Mouse (Mus musculus): ENCODE results near the gene Mrgprf.
A peak's percentile ranks its signal among the peaks of the same experiment; 100 is the strongest.

Gene Mrgprf

GRCm38 (mm10) chr7:145301341-145302005, 845 bp downstream of the Mrgprf start:
- DNase-seq = peak; percentile 36

GRCm38 (mm10) chr7:145302488-145303285, 2.1 kb downstream of the Mrgprf start:
- peak; percentile 83 for DNase-seq

- DNase-seq = no peak
Measured at GRCm38 (mm10) chr7:145304153-145304552, 3.5 kb downstream of the Mrgprf start.

GRCm38 (mm10) chr7:145307636-145308035, 7.0 kb downstream of the Mrgprf start:
- no peak for DNase-seq

- no peak for DNase-seq
Measured at GRCm38 (mm10) chr7:145308061-145308675, 7.5 kb downstream of the Mrgprf start.

- no peak for DNase-seq
Measured at GRCm38 (mm10) chr7:145308866-145309265, 8.2 kb downstream of the Mrgprf start.

GRCm38 (mm10) chr7:145309877-145310276, 9.2 kb downstream of the Mrgprf start:
- no peak for DNase-seq

GRCm38 (mm10) chr7:145310526-145310925, 9.9 kb downstream of the Mrgprf start:
- DNase-seq = no peak

- DNase-seq = no peak
Measured at GRCm38 (mm10) chr7:145312137-145312536, 11.5 kb downstream of the Mrgprf start.

- DNase-seq = no peak
Measured at GRCm38 (mm10) chr7:145314785-145315411, 14.3 kb downstream of the Mrgprf start, which contains the start of gene Mrgprd. Gene Mrgprd, plus strand, starts transcription at chr7:145314835.

- DNase-seq = no peak
Measured at GRCm38 (mm10) chr7:145317522-145317921, 16.9 kb downstream of the Mrgprf start.

- DNase-seq = no peak
Measured at GRCm38 (mm10) chr7:145319481-145319880, 18.9 kb downstream of the Mrgprf start.

GRCm38 (mm10) chr7:145323607-145324006, 23.0 kb downstream of the Mrgprf start:
- no peak for DNase-seq

- no peak for DNase-seq
Measured at GRCm38 (mm10) chr7:145325697-145326096, 25.1 kb downstream of the Mrgprf start.

- DNase-seq = no peak
Measured at GRCm38 (mm10) chr7:145329982-145330381, 29.4 kb downstream of the Mrgprf start.

- DNase-seq = no peak
Measured at GRCm38 (mm10) chr7:145330641-145331040, 30.0 kb downstream of the Mrgprf start.

GRCm38 (mm10) chr7:145332376-145333041, 31.9 kb downstream of the Mrgprf start:
- peak; percentile 69 for DNase-seq

- DNase-seq = no peak
Measured at GRCm38 (mm10) chr7:145333936-145334335, 33.3 kb downstream of the Mrgprf start.

GRCm38 (mm10) chr7:145334428-145335027, 33.9 kb downstream of the Mrgprf start:
- no peak for DNase-seq

- no peak for DNase-seq
Measured at GRCm38 (mm10) chr7:145335199-145335598, 34.6 kb downstream of the Mrgprf start.

GRCm38 (mm10) chr7:145335616-145336332, 35.1 kb downstream of the Mrgprf start:
- DNase-seq = no peak

GRCm38 (mm10) chr7:145337889-145338288, 37.3 kb downstream of the Mrgprf start:
- DNase-seq = no peak
